11 mouse cellular contexts compared by ENCODE assay signal in genomic region chr8:90659066-90659465, GRCm38 (mm10).
DNase-seq lines count a peak whose midpoint lies in the region; ATAC-seq lines count a peak whose summit lies in the region.
"Had no signal": no experiment of that assay in that cellular context is flagged by ENCODE, and none has a peak within 500 bp of the region (broad histone marks: within the 10 kb centered on the region; RNA-seq: fewer than 3 reads in every experiment).

No protein-coding gene starts in this region.

- H3K36me3 ChIP-seq in forebrain, embryonic 13.5 days (ENCODE audit: poor library complexity, severe bottlenecking) = no peaks in the 10 kb centered on the region
- H3K36me3 ChIP-seq in forebrain, embryonic 11.5 days (ENCODE audit: control insufficient read depth, insufficient read depth, low read length) = no peaks in the 10 kb centered on the region
- no peaks in the 10 kb centered on the region for H3K36me3 ChIP-seq in embryonic facial prominence, embryonic 10.5 days (replicated peaks)
- no peaks in the 10 kb centered on the region for H3K36me3 ChIP-seq in hindbrain, embryonic 12.5 days
- no peaks in the 10 kb centered on the region for H3K36me3 ChIP-seq in midbrain, embryonic 16.5 days (ENCODE audit: control insufficient read depth, insufficient read depth, low read length)

- H3K27me3 ChIP-seq in forebrain, embryonic 13.5 days = no peaks in the 10 kb centered on the region
- no peaks in the 10 kb centered on the region for H3K27me3 ChIP-seq in forebrain, embryonic 11.5 days (ENCODE audit: control insufficient read depth, insufficient read depth, low read length)
- H3K27me3 ChIP-seq in embryonic facial prominence, embryonic 10.5 days (replicated peaks; ENCODE audit: low read depth, poor library complexity, severe bottlenecking) = no peaks in the 10 kb centered on the region
- no peaks in the 10 kb centered on the region for H3K27me3 ChIP-seq in hindbrain, embryonic 12.5 days
- no peaks in the 10 kb centered on the region for H3K27me3 ChIP-seq in midbrain, embryonic 16.5 days (ENCODE audit: control insufficient read depth, insufficient read depth, low read depth, low read length)

- peak overlapping the region; percentile 16 for H3K27ac ChIP-seq in forebrain, embryonic 13.5 days
- H3K27ac ChIP-seq in forebrain, embryonic 11.5 days (ENCODE audit: low read depth, low read length) = no peak overlapping the region
- no peak overlapping the region for H3K27ac ChIP-seq in embryonic facial prominence, embryonic 10.5 days (replicated peaks)
- H3K27ac ChIP-seq in hindbrain, embryonic 12.5 days = no peak overlapping the region
- no peak overlapping the region for H3K27ac ChIP-seq in midbrain, embryonic 16.5 days (ENCODE audit: low read length)

- no peak overlapping the region for H3K4me3 ChIP-seq in forebrain, embryonic 13.5 days
- H3K4me3 ChIP-seq in forebrain, embryonic 11.5 days (ENCODE audit: low read depth, low read length) = no peak overlapping the region
- no peak overlapping the region for H3K4me3 ChIP-seq in embryonic facial prominence, embryonic 10.5 days
- no peak overlapping the region for H3K4me3 ChIP-seq in hindbrain, embryonic 12.5 days
- H3K4me3 ChIP-seq in midbrain, embryonic 16.5 days (ENCODE audit: low read depth, low read length) = no peak overlapping the region

- peak; percentile 84 for ATAC-seq in forebrain, embryonic 13.5 days
- no peak for ATAC-seq in forebrain, embryonic 11.5 days (replicated peaks; ENCODE audit: low FRiP score)
- ATAC-seq in hindbrain, embryonic 12.5 days (ENCODE audit: low FRiP score) = peak; percentile 64; the same call in 1 of the 2 replicates
- ATAC-seq in midbrain, embryonic 16.5 days = peak; percentile 66; the same call in 1 of the 2 replicates

- 8% methylated on average over 3 of the region's 3 CpGs for whole genome bisulfite sequencing in forebrain, embryonic 13.5 days
- WGBS in forebrain, embryonic 11.5 days = 7% methylated on average over 3 of the region's 3 CpGs
- 15% methylated on average over 3 of the region's 3 CpGs for WGBS in embryonic facial prominence, embryonic 10.5 days
- 10% methylated on average over 3 of the region's 3 CpGs for WGBS in hindbrain, embryonic 12.5 days
- WGBS in midbrain, embryonic 16.5 days = 5% methylated on average over 3 of the region's 3 CpGs

- H3K9me3 ChIP-seq in forebrain, embryonic 13.5 days (replicated peaks) = peaks cover 9% of the 10 kb centered on the region
- H3K9me3 ChIP-seq in forebrain, embryonic 11.5 days (ENCODE audit: control insufficient read depth, low read length) = peaks cover 6% of the 10 kb centered on the region; the same call in 1 of the 2 replicates
- H3K9me3 ChIP-seq in embryonic facial prominence, embryonic 10.5 days = peaks cover 10% of the 10 kb centered on the region
- peaks cover 8% of the 10 kb centered on the region for H3K9me3 ChIP-seq in hindbrain, embryonic 12.5 days (replicated peaks)
- no peaks in the 10 kb centered on the region for H3K9me3 ChIP-seq in midbrain, embryonic 16.5 days (replicated peaks; ENCODE audit: control insufficient read depth, low read length, poor library complexity, severe bottlenecking)

- no peak for DNase-seq in forebrain, embryonic 11.5 days (ENCODE audit: low spot score)
- peak; percentile 16 for DNase-seq in embryonic facial prominence, embryonic 10.5 days (ENCODE audit: low spot score)
- no peak for DNase-seq in right cerebral cortex, postnatal 10 days (ENCODE audit: low spot score in 2 of 2)
- no peak for DNase-seq in spleen, postnatal 14 days (ENCODE audit: low spot score in 2 of 2)
- no peak for DNase-seq in yolk sac, embryonic 10.5 days (ENCODE audit: low spot score)
- DNase-seq: heart, postnatal 10 days; kidney, adult 8-10 months; liver had no signal

- H3K4me1 ChIP-seq in forebrain, embryonic 13.5 days = peaks cover 36% of the 10 kb centered on the region
- no peaks in the 10 kb centered on the region for H3K4me1 ChIP-seq in forebrain, embryonic 11.5 days (replicated peaks; ENCODE audit: control insufficient read depth, insufficient read depth, low read length)
- H3K4me1 ChIP-seq in embryonic facial prominence, embryonic 10.5 days = peaks cover 8% of the 10 kb centered on the region
- H3K4me1 ChIP-seq in hindbrain, embryonic 12.5 days = peaks cover 12% of the 10 kb centered on the region
- peaks cover 9% of the 10 kb centered on the region for H3K4me1 ChIP-seq in midbrain, embryonic 16.5 days (ENCODE audit: control insufficient read depth, insufficient read depth, low read length)

- H3K9ac ChIP-seq in forebrain, embryonic 13.5 days = 0 out of 2 replicates have a peak overlapping the region, but pooled peaks have one; percentile 17
- no peak overlapping the region for H3K9ac ChIP-seq in forebrain, embryonic 11.5 days (ENCODE audit: low read length)
- no peak overlapping the region for H3K9ac ChIP-seq in hindbrain, embryonic 12.5 days
- no peak overlapping the region for H3K9ac ChIP-seq in midbrain, embryonic 16.5 days (ENCODE audit: low read depth, low read length)

- no peak overlapping the region for H3K4me2 ChIP-seq in forebrain, embryonic 13.5 days
- no peak overlapping the region for H3K4me2 ChIP-seq in forebrain, embryonic 11.5 days (ENCODE audit: low read depth, low read length, severe bottlenecking)
- H3K4me2 ChIP-seq in hindbrain, embryonic 12.5 days (replicated peaks) = no peak overlapping the region
- H3K4me2 ChIP-seq in midbrain, embryonic 16.5 days (ENCODE audit: low read length) = no peak overlapping the region
